Mouse (Mus musculus): ENCODE data around the gene Traf2. TPM values are rescaled to one million over a fixed set of nuclear protein-coding genes. Genes with fewer than 3 reads are reported as not detected.
A peak's percentile ranks its signal among the peaks of the same experiment; 100 is the strongest.

Traf2 gene
- total RNA-seq (2021), result 10 to 100 TPM; 16.1 to 18.3 TPM

DNA sequence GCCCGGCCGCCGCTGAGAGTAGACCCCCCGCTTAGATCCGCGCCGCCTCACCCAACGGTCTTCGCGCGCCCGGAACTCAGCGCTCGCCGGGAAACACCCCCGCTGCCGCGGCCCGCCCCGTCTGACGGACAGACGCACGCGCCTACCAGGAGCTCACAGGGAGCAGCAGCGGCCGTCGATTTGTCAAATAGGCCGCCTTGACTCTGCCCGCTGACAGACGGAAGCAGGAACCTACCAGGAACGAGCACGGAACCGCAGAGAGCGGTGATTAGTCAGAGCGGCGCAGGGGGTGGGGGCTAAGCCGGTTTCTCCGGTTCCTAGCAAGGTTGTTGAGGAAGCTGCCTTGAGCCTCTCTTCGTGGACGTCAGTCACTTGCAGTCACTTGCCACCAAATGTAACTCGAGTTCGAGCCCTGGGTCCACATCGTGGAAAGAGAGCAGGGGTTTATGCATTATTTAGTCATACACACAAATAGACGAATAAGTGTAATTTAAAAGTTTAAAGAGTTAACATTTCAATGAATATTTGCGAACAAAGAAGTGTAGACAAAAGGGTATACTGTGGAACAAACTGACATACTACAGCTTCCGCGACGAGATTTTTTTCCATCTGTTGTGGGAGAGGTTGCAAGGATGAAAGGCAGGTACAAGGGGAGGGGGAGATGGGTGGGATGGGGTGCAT is at the start of gene Traf2:
Traf2 (minus strand) TSS at position 130 of the 681 bp plus-strand sequence.
- DNase-seq, result peak; percentile 99 to 100
- intact Hi-C loops (cut with DNase I), result no loop called here

GRCm38 (mm10) chr2:25591863-25592262 is 45.1 kb upstream of the Traf2 start:
- no peak for DNase-seq
- intact Hi-C loops (cut with DNase I), result no loop called here

- no peak for DNase-seq
- intact Hi-C loops (cut with DNase I), result no loop called here
These were observed 41.6 kb upstream of the Traf2 start for GRCm38 (mm10) chr2:25588227-25588907.

DNA sequence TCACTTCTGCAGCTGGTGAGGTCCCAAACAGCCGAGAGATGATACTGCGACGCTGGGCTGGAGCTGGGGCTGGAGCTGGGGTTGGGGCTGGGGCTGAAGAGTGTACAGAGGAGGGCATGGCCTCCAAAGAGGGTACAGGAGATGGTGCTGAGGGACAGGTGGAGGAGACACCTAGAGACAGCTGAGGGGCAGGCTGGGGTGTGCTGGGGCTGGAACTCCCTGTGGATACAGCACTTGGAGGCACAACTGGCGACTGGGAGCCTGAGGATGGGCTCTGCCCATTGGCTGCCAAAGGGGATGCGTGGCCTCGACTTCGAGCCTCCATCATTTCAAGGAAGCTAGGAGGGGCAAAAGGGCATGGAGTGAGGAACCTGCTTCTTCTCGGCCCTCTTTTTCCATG is 40.5 kb upstream of the Traf2 start:
- intact Hi-C loops (cut with DNase I), result no loop called here
- no peak for DNase-seq

DNA sequence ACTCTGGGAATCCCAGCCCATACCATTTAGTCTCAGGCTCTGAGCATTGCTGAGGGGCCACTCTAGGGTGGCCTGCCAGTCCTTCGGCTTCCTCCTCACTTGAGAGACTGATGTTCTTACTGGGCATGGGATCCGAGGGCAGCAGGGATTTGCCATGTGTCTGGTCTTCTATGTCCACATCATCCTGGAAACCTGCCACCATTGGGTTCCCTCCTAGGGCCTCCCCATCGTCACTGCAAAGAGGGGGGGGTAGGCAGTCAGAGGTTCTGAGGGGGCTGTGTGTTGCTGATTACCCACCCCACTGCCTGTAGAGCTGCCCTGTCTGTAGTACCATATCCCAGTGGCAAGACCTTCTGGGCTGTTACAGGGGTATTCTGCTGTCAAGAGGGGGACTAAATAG is 38.9 kb upstream of the Traf2 start:
- intact Hi-C loops (cut with DNase I), result no loop called here
- no peak for DNase-seq

- intact Hi-C loops (cut with DNase I), result no loop called here
- DNase-seq, result no peak
These were observed 38.1 kb upstream of the Traf2 start for GRCm38 (mm10) chr2:25584856-25585255.

- no peak for DNase-seq
- intact Hi-C loops (cut with DNase I), result no loop called here
These were observed 37.4 kb upstream of the Traf2 start for GRCm38 (mm10) chr2:25584152-25584551.

DNA sequence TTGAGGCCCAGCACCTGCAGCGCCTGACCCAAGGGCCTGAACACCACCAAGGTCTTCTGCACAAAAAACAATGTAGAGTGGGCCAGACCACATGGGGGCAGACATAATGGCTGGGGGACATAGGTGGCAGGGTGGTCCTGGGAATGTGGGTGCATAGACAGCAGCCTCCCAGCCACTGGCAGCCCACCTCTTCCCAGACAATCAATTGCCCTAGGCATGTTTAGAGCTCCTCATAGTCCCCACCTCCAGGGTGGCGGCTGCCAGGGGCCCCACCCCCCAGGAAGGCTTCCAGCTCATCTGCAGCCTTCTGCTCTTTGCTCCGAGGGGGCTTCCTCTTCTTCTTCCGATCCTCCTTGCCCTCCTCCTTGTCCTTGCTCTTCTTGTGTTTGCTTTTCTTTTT is 36.8 kb upstream of the Traf2 start:
- no peak for DNase-seq
- intact Hi-C loops (cut with DNase I), result no loop called here

DNA sequence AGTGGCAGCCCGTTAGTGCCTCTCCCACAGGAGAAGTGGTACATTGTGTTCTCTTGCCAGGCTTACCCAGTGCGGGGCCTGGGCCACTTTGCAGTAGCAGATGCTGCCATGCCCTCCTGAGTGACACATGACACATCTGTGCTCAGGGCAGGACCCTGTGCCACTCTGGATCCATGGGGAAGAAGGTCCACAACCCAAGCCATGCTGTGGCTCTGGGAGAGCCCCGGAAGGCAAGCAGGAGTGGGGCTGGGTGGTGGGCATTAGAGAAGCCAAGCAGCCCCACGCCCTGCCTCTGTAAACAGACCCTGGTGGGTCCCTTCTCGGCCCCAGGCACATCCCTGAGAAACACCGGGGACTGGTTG is 36.4 kb upstream of the Traf2 start:
- DNase-seq, result no peak
- intact Hi-C loops (cut with DNase I), result no loop called here

DNA sequence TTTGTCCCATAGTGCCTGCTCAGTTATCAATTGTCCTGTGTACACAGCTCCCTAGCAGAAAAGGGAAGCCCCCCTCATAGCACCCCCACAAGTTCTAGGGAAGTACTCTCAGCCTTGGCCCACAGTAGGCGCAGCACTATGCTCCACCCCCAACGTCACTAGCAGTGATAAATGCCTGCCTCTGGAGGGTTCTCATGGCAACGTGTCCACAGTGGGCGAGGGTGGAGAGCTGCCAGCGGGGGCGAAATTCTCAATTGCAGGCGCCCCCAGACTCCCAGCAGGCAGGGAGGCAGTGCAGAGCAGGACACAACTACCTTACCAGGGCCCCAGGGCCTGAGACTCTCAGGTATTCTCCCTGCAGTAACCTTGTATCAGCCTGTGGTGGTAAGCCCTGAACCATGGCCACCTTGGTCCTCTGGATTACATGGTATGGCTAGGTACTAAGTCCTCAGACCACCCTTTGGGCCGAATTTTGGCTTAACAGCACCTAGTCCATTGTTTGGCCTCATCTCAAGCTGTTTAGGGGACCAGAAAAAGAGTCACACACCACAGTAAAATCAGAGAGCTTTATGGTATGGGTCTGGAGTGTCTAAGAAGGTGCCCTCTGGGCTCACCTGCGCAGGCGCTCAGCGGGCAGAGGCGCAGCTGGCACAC is 35.9 kb upstream of the Traf2 start:
- DNase-seq, result peak in 1 of 2 experiments; percentile 32
- intact Hi-C loops (cut with DNase I), result no loop called here

- intact Hi-C loops (cut with DNase I), result no loop called here
These were observed 35.2 kb upstream of the Traf2 start for GRCm38 (mm10) chr2:25581901-25582301.

DNA sequence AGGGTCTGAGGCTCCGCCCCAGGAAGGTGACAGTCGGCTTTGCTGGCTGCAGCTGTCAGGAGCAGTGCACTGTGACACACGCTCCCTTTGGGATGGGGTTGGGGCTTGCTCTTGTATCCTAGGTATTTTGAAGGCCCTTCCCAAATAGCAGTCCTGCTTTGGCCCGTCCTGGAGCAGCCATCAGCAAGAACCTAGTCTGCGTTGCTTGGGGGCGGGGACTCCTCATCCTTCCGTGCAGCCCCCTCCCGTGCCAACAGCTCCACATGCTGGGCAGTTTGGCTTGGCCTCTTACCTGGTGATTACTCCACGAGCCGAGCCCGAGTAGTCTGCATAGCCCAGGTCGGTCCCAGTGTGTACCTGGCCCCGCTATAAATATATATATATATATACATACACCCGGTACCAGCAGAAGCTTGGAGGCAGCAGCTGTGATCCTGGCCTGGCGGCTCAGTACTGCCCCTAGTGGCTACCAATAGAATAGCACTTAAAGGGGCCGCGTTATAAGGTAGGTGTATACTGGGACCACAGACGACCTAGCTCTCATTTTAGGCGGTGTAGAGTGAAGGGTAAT is 34.6 kb upstream of the Traf2 start, which contains the start of gene Ajm1:
Ajm1 (minus strand) TSS at position 464 of the 571 bp plus-strand sequence.
- DNase-seq, result peak; percentile 76 to 81
- intact Hi-C loops (cut with DNase I), result no loop called here

More at GRCm38 (mm10) chr2:25581901-25582301, 35.2 kb upstream of the Traf2 start:
- peak in 1 of 2 experiments; percentile 27 for DNase-seq

DNA sequence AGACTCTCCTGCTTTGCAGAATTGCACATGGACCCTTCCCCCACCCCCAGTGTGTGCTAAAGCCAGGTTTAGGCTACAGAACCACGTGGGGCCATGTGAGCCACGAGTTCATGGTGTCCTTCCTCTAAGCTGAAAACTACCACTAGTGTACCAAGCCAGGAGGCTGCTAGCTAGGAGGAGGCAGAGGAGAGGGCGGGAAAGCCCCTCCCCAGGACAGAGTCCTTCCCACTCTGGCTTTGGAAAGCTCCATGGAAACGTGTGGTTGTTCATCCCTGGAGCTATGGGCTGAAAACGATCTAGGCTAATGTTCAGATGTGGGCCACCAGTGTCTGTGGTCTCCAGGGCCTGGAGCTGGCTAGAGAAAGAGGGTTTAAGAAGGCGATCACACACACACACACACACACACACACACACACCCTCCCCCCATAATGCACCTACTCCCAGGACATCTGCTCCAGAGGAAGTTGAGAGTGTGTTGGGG is 33.9 kb upstream of the Traf2 start:
- intact Hi-C loops (cut with DNase I), result no loop called here
- no peak for DNase-seq

GRCm38 (mm10) chr2:25579737-25580460 is 33.2 kb upstream of the Traf2 start:
- intact Hi-C loops (cut with DNase I), result no loop called here
- DNase-seq, result peak in 1 of 2 experiments; percentile 43

GRCm38 (mm10) chr2:25578796-25579736 is 32.3 kb upstream of the Traf2 start:
- intact Hi-C loops (cut with DNase I), result no loop called here
- no peak for DNase-seq

GRCm38 (mm10) chr2:25577951-25578795 is 31.4 kb upstream of the Traf2 start:
- no peak for DNase-seq
- intact Hi-C loops (cut with DNase I), result no loop called here

DNA sequence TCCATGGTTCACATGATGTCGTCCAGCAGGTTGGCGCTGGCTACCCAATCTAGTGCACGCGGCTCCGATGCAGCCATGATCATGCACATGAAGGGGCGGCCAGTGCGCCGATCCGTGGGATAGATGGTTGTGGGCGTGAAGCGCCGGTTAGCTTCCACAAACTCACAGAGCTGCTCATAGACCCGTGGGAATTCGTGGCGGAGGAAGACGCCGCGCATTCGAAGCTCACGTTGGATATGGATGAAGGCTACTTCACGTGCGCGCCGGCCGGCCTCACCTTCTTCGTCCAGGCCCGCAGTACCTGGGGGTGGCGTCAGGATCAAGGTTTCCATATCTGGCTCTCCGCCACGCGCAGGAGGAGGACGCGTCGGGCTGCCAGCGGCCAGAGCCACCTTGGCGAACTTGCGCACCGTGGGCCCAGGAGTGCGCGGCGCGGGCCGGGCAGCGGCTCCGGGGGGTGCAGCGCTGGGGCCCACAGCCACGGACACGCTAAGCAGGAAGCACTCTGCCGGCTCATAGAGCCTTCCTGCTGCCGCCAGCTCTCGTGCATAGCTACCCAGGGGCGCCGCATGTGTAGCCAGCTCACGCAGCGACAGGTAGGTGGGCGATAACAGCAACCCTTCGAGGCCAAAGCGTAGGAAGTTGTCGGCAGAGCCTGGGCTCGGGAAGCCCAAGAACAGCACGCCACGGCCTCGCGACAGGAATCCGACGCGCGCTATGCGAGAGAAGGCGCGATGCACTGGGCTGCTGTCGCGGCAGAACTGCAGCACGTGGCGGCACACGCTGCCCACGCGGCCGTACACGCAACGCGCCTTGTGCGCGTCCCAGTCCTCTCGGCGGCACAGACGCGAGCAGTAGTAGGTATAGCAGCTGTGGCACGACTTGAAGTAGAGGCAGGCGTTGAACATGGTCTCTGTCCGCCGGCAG is 30.5 kb upstream of the Traf2 start:
- intact Hi-C loops (cut with DNase I), result no loop called here
- no peak for DNase-seq

Measured in heart, postnatal 10 days (tissue).